Mouse (Mus musculus): Measurements from ENCODE around the gene Tubal3. TPM values are rescaled to one million over a fixed set of nuclear protein-coding genes. Genes with fewer than 3 reads are reported as not detected.

The Tubal3 gene
- total RNA-seq, 2 experiments from 2014 or later: not detected

- ATAC-seq (replicated peaks; ENCODE audit: low FRiP score, poor library complexity, severe bottlenecking): no peak
Measured at GRCm38 (mm10) chr13:3910356-3910755, 7.7 kb upstream of the Tubal3 start.

GRCm38 (mm10) chr13:3913504-3913903 lies 4.6 kb upstream of the Tubal3 start:
- no peak for ATAC-seq (replicated peaks; ENCODE audit: low FRiP score, poor library complexity, severe bottlenecking)

- no peak for ATAC-seq (replicated peaks; ENCODE audit: low FRiP score, poor library complexity, severe bottlenecking)
Measured at GRCm38 (mm10) chr13:3924483-3924882, 6.4 kb downstream of the Tubal3 start.

GRCm38 (mm10) chr13:3925632-3926031 lies 7.6 kb downstream of the Tubal3 start:
- ATAC-seq (replicated peaks; ENCODE audit: low FRiP score, poor library complexity, severe bottlenecking): no peak

GRCm38 (mm10) chr13:3926046-3926445 lies 8.0 kb downstream of the Tubal3 start:
- ATAC-seq (replicated peaks; ENCODE audit: low FRiP score, poor library complexity, severe bottlenecking): no peak

GRCm38 (mm10) chr13:3944699-3945098 lies 26.6 kb downstream of the Tubal3 start:
- ATAC-seq (replicated peaks; ENCODE audit: low FRiP score, poor library complexity, severe bottlenecking): no peak

- no peak for ATAC-seq (replicated peaks; ENCODE audit: low FRiP score, poor library complexity, severe bottlenecking)
Measured at GRCm38 (mm10) chr13:3945249-3945648, 27.2 kb downstream of the Tubal3 start, which contains the start of gene Ucn3. Gene Ucn3 (minus strand): TSS chr13:3945349.

- ATAC-seq (replicated peaks; ENCODE audit: low FRiP score, poor library complexity, severe bottlenecking): no peak
Measured at GRCm38 (mm10) chr13:3947267-3947666, 29.2 kb downstream of the Tubal3 start.

GRCm38 (mm10) chr13:3949477-3949876 lies 31.4 kb downstream of the Tubal3 start:
- ATAC-seq (replicated peaks; ENCODE audit: low FRiP score, poor library complexity, severe bottlenecking): no peak

- ATAC-seq (replicated peaks; ENCODE audit: low FRiP score, poor library complexity, severe bottlenecking): no peak
Measured at GRCm38 (mm10) chr13:3951198-3951914, 33.3 kb downstream of the Tubal3 start.

- ATAC-seq (replicated peaks; ENCODE audit: low FRiP score, poor library complexity, severe bottlenecking): no peak
Measured at GRCm38 (mm10) chr13:3968849-3969248, 50.8 kb downstream of the Tubal3 start.

Other genes with a start within 250 kb of the Tubal3 start
- not detected in 2 replicates for gene Calml3, start 114.0 kb upstream of the Tubal3 start, total RNA-seq (2015; ENCODE audit: low replicate concordance)
- gene Calml3, start 114.0 kb upstream of the Tubal3 start, total RNA-seq (2017; ENCODE audit: low replicate concordance): not detected in 2 replicates
- gene Calm4, start 80.5 kb upstream of the Tubal3 start, total RNA-seq (2015; ENCODE audit: low replicate concordance): not detected in 2 replicates
- gene Calm4, start 80.5 kb upstream of the Tubal3 start, total RNA-seq (2017; ENCODE audit: low replicate concordance): not detected in 2 replicates
- gene Calm5, start 64.1 kb upstream of the Tubal3 start, total RNA-seq (2015; ENCODE audit: low replicate concordance): not detected in 2 replicates
- not detected in 2 replicates for gene Calm5, start 64.1 kb upstream of the Tubal3 start, total RNA-seq (2017; ENCODE audit: low replicate concordance)
- gene Net1, start 54 bp upstream of the Tubal3 start, total RNA-seq (2015; ENCODE audit: low replicate concordance): 133 and 156 TPM in 2 replicates
- 193 and 201 TPM in 2 replicates for gene Net1, start 54 bp upstream of the Tubal3 start, total RNA-seq (2017; ENCODE audit: low replicate concordance)
- gene Ucn3, start 27.1 kb downstream of the Tubal3 start, total RNA-seq (2015; ENCODE audit: low replicate concordance): not detected in 2 replicates
- gene Ucn3, start 27.1 kb downstream of the Tubal3 start, total RNA-seq (2017; ENCODE audit: low replicate concordance): not detected in 2 replicates
- gene Akr1c14, start 130.7 kb downstream of the Tubal3 start, total RNA-seq (2015; ENCODE audit: low replicate concordance): not detected in 2 replicates
- gene Akr1c14, start 130.7 kb downstream of the Tubal3 start, total RNA-seq (2017; ENCODE audit: low replicate concordance): not detected in 2 replicates
- not detected in 2 replicates for gene Akr1c18, start 232.4 kb downstream of the Tubal3 start, total RNA-seq (2015; ENCODE audit: low replicate concordance)
- gene Akr1c18, start 232.4 kb downstream of the Tubal3 start, total RNA-seq (2017; ENCODE audit: low replicate concordance): not detected in 2 replicates

Measured in erythroid progenitor cell, adult 5-6 weeks (primary cell).